Mouse (Mus musculus) neural tube, embryonic 14.5 days (tissue): ENCODE data around the gene Tnpo1. TPM values are rescaled to one million over a fixed set of nuclear protein-coding genes. Genes with fewer than 3 reads are reported as not detected.

ENCODE experiments used
- ATAC-seq: fragments of 200-750 bp; cut with Nextera tagmentation; 2 replicates; pipeline ENCODE4 v1.8.0; 2017; ENCODE audit warnings: low read depth, mild to moderate bottlenecking, moderate TSS enrichment, moderate library complexity
- H3K27ac ChIP-seq: fragments of 300-500 bp; sonication (generic); 2 replicates; pipeline ENCODE4 v1.5.1; 2014; ENCODE audit warnings: low read depth, mild to moderate bottlenecking, control low read depth, low read length, moderate library complexity, mixed read lengths
- H3K27me3 ChIP-seq: fragments of 300-500 bp; sonication (generic); 2 replicates; pipeline ENCODE4 v1.6.1; 2014; ENCODE audit warnings: low read length; ENCODE audit not compliant: control insufficient read depth, insufficient read depth
- H3K36me3 ChIP-seq: fragments of 300-500 bp; sonication (generic); 2 replicates; pipeline ENCODE4 v1.6.1; 2014; ENCODE audit warnings: low read length, mixed read lengths; ENCODE audit not compliant: control insufficient read depth, insufficient read depth
- H3K4me1 ChIP-seq: fragments of 300-500 bp; sonication (generic); 2 replicates; pipeline ENCODE4 v1.6.1; 2014; ENCODE audit warnings: low read length; ENCODE audit not compliant: control insufficient read depth, insufficient read depth
- H3K4me2 ChIP-seq: fragments of 300-500 bp; sonication (generic); 2 replicates; pipeline ENCODE4 v1.6.1; 2014; ENCODE audit warnings: mild to moderate bottlenecking, low read depth, low read length, control low read depth
- H3K4me3 ChIP-seq: fragments of 300-500 bp; sonication (generic); 2 replicates; pipeline ENCODE4 v1.5.1; 2014; ENCODE audit warnings: low read depth, low read length, control low read depth, mixed read lengths
- H3K9ac ChIP-seq: fragments of 300-500 bp; sonication (generic); replicated peaks from 2 replicates; pipeline ENCODE4 v1.6.1; 2014; ENCODE audit warnings: low read depth, mild to moderate bottlenecking, control low read depth, low read length, mixed read lengths
- H3K9me3 ChIP-seq: fragments of 300-500 bp; sonication (generic); 2 replicates; pipeline ENCODE4 v1.6.1; 2016; ENCODE audit warnings: low read length; ENCODE audit not compliant: control insufficient read depth
- WGBS: fragments of 180-500 bp; shearing (Covaris S2); extraction: QIAGEN DNeasy Blood & Tissue Kit; methylation state at CpG from one replicate; pipeline ENCODE4 v1.1.7; 2014; 5-methylcytosine and 5-hydroxymethylcytosine counted together
- polyA plus RNA-seq: library from polyadenylated mRNA; unstranded; fragments of >200 nt; fragmentation: Nextera tagmentation; extraction: Ambion mirVana; gene quantifications from 2 replicates; pipeline ENCODE4 v1.2.1, GENCODE M21; 2014

Gene Tnpo1
- polyA plus RNA-seq, 1 experiment from 2014 or later = 63.9 TPM

GRCm38 (mm10) chr13:98941829-98942343, 15.7 kb upstream of the Tnpo1 start:
- Histone ChIP-seq H3K9me3 (no peaks in the 10 kb centered on the region), H3K27ac (no peak overlapping the region), H3K9ac (no peak overlapping the region), H3K4me2 (no peak overlapping the region), H3K27me3 (no peaks in the 10 kb centered on the region), H3K36me3 (no peaks in the 10 kb centered on the region), H3K4me1 (no peaks in the 10 kb centered on the region), H3K4me3 (no peak overlapping the region)
- ATAC-seq = no peak
- WGBS = 84% methylated on average over 7 of the region's 7 CpGs

- no peak for ATAC-seq
- Histone ChIP-seq H3K4me3 (no peak overlapping the region), H3K27me3 (no peaks in the 10 kb centered on the region), H3K9ac (no peak overlapping the region), H3K9me3 (no peaks in the 10 kb centered on the region), H3K4me2 (no peak overlapping the region), H3K27ac (no peak overlapping the region), H3K4me1 (no peaks in the 10 kb centered on the region), H3K36me3 (no peaks in the 10 kb centered on the region)
- WGBS = 82% methylated on average over 6 of the region's 6 CpGs
Measured at GRCm38 (mm10) chr13:98937108-98937507, 10.9 kb upstream of the Tnpo1 start.

DNA sequence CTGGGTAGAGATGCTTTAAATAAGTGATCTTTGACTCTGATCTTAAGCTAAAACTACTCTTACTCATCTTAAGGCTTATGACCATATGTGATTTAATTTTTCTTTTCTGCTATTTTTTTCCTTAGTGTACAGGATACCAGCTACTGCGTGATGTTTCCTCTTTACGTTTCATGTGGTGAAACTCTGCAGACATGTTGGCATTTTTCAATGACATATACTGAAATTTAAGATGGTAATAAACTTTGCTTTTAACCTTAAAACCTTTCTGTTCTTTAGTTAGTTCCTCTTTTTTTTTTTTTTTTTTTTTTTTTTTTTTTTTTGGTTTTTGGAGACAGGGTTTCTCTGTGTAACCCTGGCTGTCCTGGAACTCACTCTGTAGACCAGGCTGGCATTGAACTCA, 2.7 kb upstream of the Tnpo1 start:
- H3K4me1 ChIP-seq = peaks cover 6% of the 10 kb centered on the region; the same call in 1 of the 2 replicates
- H3K9ac ChIP-seq = no peak overlapping the region
- 98% methylated on average over 2 of the region's 2 CpGs for WGBS
- H3K27me3 ChIP-seq = no peaks in the 10 kb centered on the region
- ATAC-seq = no peak
- H3K27ac ChIP-seq = no peak overlapping the region
- no peaks in the 10 kb centered on the region for H3K9me3 ChIP-seq
- H3K4me3 ChIP-seq = no peak overlapping the region
- no peaks in the 10 kb centered on the region for H3K36me3 ChIP-seq
- no peak overlapping the region for H3K4me2 ChIP-seq

DNA sequence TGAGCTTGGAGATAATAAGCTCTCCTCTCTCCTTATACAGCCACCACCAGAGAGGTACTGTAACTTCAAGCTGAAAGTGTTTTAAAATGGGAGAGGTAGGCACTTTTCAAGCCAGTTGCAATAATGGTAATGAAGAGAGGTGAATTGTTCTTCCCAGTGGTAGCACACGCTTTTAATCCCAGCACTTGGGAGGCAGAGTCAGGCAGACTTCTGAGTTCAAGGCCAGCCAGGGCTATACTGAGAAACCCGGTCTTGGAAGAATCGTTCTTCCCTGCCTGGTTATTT, 716 bp upstream of the Tnpo1 start:
- 71% methylated on average over 3 of the region's 3 CpGs for WGBS
- Histone ChIP-seq H3K4me2 (peak overlapping the region; percentile 72), H3K27me3 (no peaks in the 10 kb centered on the region), H3K4me1 (peaks cover 9% of the 10 kb centered on the region; the same call in 1 of the 2 replicates), H3K9me3 (no peaks in the 10 kb centered on the region), H3K36me3 (no peaks in the 10 kb centered on the region), H3K27ac (peak overlapping the region; percentile 100), H3K9ac (peak overlapping the region; percentile 100), H3K4me3 (peak overlapping the region; percentile 100)
- no peak for ATAC-seq

DNA sequence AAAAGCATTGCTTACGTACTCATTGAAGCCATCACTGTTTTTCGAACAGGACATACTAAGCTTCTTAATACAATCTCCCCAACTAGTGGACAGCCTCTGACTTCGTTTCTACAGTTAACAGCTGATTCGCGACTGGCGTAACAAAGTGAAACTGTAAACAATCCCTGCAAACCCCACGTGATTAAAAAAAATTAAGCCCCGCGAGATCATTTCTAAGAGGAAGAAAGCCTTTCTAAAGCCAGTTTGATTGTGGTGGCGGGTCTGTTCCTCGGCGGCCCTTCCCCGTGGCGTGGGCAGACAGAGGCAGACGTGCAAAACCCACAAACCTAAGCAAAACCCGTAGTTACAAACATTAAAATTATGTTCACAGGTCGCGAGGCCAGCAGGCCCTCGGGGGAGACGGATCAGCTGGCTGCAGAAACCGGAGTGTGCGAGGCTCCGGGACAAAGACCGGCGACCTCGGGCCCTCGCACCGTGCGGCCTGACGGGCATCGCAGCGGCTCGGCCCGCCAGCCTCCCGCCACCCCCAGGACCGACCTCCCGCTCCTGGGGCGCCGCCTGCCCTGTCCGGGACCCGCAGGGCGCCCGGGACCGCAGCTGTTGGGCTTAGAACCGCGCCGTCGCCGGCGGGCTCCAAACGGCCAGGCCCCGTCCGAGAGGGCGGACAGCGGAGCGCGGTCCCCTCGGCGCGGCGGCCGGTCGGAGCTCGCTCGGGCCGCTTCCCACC, 535 bp downstream of the Tnpo1 start:
- H3K27me3 ChIP-seq = no peaks in the 10 kb centered on the region
- peak; percentile 68 for ATAC-seq
- H3K4me3 ChIP-seq = peak overlapping the region; percentile 100
- H3K27ac ChIP-seq = peak overlapping the region; percentile 100
- WGBS = under 1% methylated on average over 41 of the region's 66 CpGs
- no peaks in the 10 kb centered on the region for H3K9me3 ChIP-seq
- peak overlapping the region; percentile 100 for H3K9ac ChIP-seq
- peaks cover 14% of the 10 kb centered on the region; the same call in 1 of the 2 replicates for H3K4me1 ChIP-seq
- H3K36me3 ChIP-seq = no peaks in the 10 kb centered on the region
- peak overlapping the region; percentile 74 for H3K4me2 ChIP-seq

DNA sequence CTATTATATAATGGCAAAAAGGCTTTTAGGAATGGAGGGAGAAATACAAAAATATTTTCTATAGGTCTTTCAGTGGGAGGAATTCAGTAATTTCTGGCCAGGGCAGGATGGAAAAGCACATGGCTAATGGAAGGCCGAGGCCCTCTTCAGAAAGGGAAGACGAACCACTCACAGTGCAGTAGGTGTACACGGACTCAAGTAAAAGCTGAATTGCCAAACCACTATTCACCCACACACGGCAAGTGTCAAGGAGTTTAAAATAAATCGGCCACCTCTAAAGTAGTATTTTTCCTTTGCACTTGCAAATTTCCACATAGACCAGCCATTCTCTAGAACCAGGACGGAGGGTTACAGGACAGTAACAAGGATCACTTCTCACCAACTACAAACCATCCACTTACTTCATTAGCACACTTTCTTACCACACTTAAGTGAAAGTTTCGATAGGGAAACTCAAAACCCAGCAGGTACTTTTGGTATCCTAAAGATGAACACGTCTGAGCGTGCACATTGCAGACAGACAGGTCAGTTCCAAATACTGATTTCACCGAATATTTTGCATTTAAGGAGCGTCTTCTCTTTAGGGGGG, 1.2 kb downstream of the Tnpo1 start:
- Histone ChIP-seq H3K9ac (peak overlapping the region; percentile 100), H3K27me3 (no peaks in the 10 kb centered on the region), H3K4me3 (peak overlapping the region; percentile 100), H3K36me3 (no peaks in the 10 kb centered on the region), H3K9me3 (no peaks in the 10 kb centered on the region), H3K4me2 (peak overlapping the region; percentile 74), H3K4me1 (peaks cover 14% of the 10 kb centered on the region; the same call in 1 of the 2 replicates), H3K27ac (peak overlapping the region; percentile 100)
- no peak for ATAC-seq
- 11% methylated on average over 11 of the region's 11 CpGs for WGBS

GRCm38 (mm10) chr13:98922806-98923205, 3.4 kb downstream of the Tnpo1 start:
- WGBS = 91% methylated on average over 3 of the region's 3 CpGs
- Histone ChIP-seq H3K4me3 (no peak overlapping the region), H3K9me3 (no peaks in the 10 kb centered on the region), H3K36me3 (no peaks in the 10 kb centered on the region), H3K4me1 (peaks cover 14% of the 10 kb centered on the region; the same call in 1 of the 2 replicates), H3K9ac (no peak overlapping the region), H3K27me3 (no peaks in the 10 kb centered on the region), H3K27ac (no peak overlapping the region), H3K4me2 (no peak overlapping the region)
- no peak for ATAC-seq

DNA sequence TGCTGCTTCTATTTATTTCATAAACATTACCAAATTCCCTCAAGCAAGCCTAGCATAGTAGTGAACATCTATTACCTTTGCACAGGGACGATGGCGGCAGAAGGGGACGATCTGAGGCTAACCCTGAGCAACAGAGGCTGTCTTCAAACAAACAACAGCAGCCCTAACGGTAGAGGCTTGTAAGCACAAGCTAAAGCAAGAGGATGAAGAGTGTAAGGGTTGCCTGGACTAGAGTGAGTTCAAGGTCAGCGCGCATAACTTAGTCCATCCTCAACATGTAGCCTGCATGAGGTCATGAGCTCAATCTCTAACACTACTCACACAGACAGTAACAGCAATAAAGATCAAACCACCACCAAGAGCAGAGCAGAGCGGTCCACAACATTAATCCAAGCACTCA, 4.9 kb downstream of the Tnpo1 start:
- H3K4me3 ChIP-seq = no peak overlapping the region
- no peak for ATAC-seq
- peaks cover 14% of the 10 kb centered on the region; the same call in 1 of the 2 replicates for H3K4me1 ChIP-seq
- H3K9ac ChIP-seq = no peak overlapping the region
- H3K4me2 ChIP-seq = no peak overlapping the region
- no peaks in the 10 kb centered on the region for H3K9me3 ChIP-seq
- 93% methylated on average over 7 of the region's 7 CpGs for WGBS
- no peaks in the 10 kb centered on the region for H3K27me3 ChIP-seq
- H3K36me3 ChIP-seq = no peaks in the 10 kb centered on the region
- no peak overlapping the region for H3K27ac ChIP-seq

DNA sequence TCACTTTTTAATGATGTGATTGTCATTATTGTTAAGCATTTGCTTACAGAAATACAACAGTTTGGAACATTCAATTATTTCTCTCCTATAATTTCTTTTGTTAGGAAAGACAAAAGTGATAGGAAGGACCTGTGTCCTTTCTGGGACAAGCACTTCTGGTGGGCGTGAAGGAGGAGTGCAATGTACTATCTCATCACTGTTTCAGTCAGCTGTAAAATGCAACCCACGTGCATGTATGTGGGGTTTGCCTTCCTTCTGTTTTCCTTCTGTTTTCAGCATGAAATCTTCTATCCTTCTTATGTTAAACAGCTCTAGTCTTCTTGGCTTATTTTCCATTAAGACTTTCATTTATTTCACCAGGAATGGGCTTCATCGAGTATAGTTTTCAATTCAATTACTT, 5.9 kb downstream of the Tnpo1 start:
- no peak for ATAC-seq
- Histone ChIP-seq H3K4me1 (peaks cover 19% of the 10 kb centered on the region), H3K4me2 (no peak overlapping the region), H3K9ac (no peak overlapping the region), H3K4me3 (no peak overlapping the region), H3K36me3 (no peaks in the 10 kb centered on the region), H3K9me3 (no peaks in the 10 kb centered on the region), H3K27ac (no peak overlapping the region), H3K27me3 (no peaks in the 10 kb centered on the region)
- 68% methylated on average over 3 of the region's 3 CpGs for WGBS
